Mouse (Mus musculus) olfactory bulb, adult 2 months (tissue): ENCODE results near the gene Eme1. TPM values are rescaled to one million over a fixed set of nuclear protein-coding genes. Genes with fewer than 3 reads are reported as not detected.

ENCODE experiments used
- H3K27ac ChIP-seq: fragments of 200-500 bp; 2 replicates; pipeline ENCODE4 v1.5.1; 2012; ENCODE audit warnings: low read depth, low read length; ENCODE audit not compliant: insufficient read depth
- H3K4me1 ChIP-seq: fragments of 200-500 bp; 2 replicates; pipeline ENCODE4 v1.6.1; 2012; ENCODE audit warnings: low read length; ENCODE audit not compliant: control insufficient read depth, insufficient read depth
- H3K4me3 ChIP-seq: fragments of 200-500 bp; 2 replicates; pipeline ENCODE4 v1.5.1; 2012; ENCODE audit warnings: mild to moderate bottlenecking, low read depth, low read length, moderate library complexity; ENCODE audit not compliant: insufficient read depth
- CTCF ChIP-seq: fragments of 200-500 bp; IDR thresholded peaks from 2 replicates; pipeline ENCODE4 v1.5.1; 2012; ENCODE audit warnings: low read depth, mild to moderate bottlenecking, low read length, moderate library complexity; ENCODE audit not compliant: insufficient read depth
- POLR2A ChIP-seq: fragments of 200-500 bp; IDR thresholded peaks from 2 replicates; pipeline ENCODE4 v1.6.1; 2012; ENCODE audit warnings: mild to moderate bottlenecking, low read depth, low read length, moderate library complexity; ENCODE audit not compliant: insufficient read depth
- WGBS: fragments of 180-500 bp; shearing (Covaris S2); methylation state at CpG from one replicate; pipeline ENCODE4 v1.1.7; 2018; 5-methylcytosine and 5-hydroxymethylcytosine counted together
- polyA plus RNA-seq: library from polyadenylated mRNA; stranded (reverse); fragments of >200 nt; gene quantifications from 2 replicates; pipeline ENCODE4 v1.2.4, GENCODE M21; 2012; ENCODE audit warnings: low replicate concordance; ENCODE audit not compliant: missing spikeins, insufficient read depth, insufficient read length

The Eme1 gene
- polyA plus RNA-seq, 1 experiment: not detected

DNA sequence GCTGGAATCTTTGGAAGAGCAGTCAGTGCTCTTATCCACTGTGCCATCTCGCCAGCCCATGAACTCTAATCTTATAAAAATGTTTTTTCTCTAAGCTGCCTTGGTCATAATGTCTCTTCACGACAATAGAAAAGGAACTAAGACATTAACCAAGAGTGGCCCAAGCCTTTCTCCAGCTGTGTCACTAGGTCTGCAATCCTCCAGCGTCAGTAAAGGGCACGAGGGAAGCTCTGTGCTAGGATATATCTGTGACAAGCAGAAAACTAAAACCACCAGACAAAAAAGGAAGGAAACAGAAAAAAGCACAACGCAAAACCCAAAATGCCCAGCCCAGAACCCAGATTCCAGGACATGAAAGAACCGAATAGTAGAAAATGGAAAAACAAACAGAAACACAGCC is 33.4 kb upstream of the Eme1 start:
- Histone ChIP-seq H3K4me1 (no peaks in the 10 kb centered on the region), H3K4me3 (no peak overlapping the region), H3K27ac (no peak overlapping the region)
- TF ChIP-seq POLR2A: no peak
- TF ChIP-seq CTCF: no peak
- WGBS: 83% methylated on average over 6 of the region's 6 CpGs

DNA sequence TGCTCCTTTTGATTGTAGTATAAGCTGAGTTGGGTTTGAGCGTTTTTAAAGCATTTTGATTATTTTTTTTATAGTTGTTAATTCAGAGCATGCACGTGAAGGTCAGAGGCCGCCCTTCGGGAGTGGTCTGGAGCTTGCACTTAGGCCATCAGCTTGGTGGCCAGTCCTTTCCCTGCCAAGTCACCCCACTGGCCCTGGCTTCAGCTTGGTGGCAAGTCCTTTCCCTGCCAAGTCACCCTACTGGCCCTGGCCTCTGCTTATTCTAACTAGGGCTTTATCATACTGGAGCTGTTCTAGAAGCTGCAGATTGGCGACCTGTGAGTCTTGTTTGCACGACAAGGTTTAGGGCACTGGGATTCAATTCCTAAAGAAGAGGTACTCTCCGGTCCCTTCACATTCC is 28.7 kb upstream of the Eme1 start:
- Histone ChIP-seq H3K4me3 (no peak overlapping the region), H3K27ac (no peak overlapping the region), H3K4me1 (peaks cover 4% of the 10 kb centered on the region; the same call in 1 of the 2 replicates)
- TF ChIP-seq CTCF: no peak
- TF ChIP-seq POLR2A: no peak
- 86% methylated on average over 7 of the region's 7 CpGs for WGBS

DNA sequence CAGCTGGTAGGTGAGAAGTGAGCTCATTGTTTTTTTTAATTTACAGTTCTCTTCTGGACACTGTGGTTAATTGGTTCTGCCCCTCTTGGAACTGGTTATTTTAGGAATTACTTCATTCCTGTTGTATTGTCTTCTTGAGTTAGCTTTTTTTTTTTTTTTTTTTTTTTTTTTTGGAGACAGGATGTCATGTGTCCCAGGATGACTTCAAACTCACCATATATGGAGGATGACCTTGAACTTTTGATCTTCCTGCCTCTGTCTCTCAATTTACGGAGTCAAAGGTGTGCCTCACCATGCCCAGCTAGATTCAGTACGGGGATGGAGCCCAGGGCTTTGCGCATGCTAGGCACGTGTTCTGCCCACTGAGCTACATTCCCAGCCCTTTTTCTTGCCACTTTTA is 27.9 kb upstream of the Eme1 start:
- Histone ChIP-seq H3K27ac (no peak overlapping the region), H3K4me3 (no peak overlapping the region), H3K4me1 (peaks cover 5% of the 10 kb centered on the region)
- 94% methylated on average over 4 of the region's 4 CpGs for whole genome bisulfite sequencing
- TF ChIP-seq POLR2A (no peak), CTCF (no peak)

DNA sequence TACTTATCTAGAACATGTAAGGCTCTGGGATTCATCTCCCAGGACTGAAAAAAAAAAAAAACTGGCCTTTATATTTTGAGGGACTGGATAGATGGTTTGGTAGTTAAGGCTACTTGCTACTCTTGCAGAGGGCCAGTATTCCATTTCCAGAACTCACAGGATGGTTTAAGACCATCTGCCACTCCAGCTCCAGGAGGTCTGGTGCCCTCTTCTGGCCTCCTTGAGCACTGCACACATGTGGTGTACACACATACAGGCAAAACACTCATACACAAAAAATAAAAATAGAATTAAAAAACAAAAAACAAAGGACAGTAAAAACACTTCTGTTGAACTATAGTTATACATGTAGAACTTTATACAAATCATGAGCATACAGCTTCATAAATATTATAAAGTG is 26.9 kb upstream of the Eme1 start:
- no peak overlapping the region for H3K27ac ChIP-seq
- H3K4me3 ChIP-seq: no peak overlapping the region
- peaks cover 15% of the 10 kb centered on the region for H3K4me1 ChIP-seq
- TF ChIP-seq POLR2A (no peak), CTCF (no peak)

DNA sequence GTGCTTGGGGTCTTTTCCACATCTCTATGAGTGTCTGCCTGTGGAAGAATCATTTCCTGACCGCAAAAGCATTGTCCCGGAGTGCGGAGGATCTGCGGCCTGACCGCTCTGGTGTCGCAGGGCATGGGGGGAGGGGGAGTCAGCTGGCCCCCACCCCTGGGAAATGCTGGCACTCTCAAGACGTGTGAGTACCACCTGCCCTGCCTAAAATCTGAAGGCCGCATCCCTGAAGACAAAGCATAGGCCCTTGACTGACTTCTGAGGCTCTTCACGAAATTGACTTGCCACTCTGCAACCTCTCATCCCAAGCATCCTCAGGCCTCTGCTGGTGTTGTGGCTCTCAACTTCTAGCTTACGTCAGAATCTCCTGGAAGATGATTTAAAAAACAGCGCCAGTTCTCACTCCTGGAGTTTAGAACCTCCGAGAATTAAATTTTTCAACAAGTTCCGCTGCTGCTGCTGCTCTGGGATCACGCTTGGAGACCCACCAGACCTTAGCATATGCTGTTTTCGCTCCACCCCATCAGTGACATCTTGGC is 23.9 kb upstream of the Eme1 start:
- peaks cover 31% of the 10 kb centered on the region for H3K4me1 ChIP-seq
- no peak for TF ChIP-seq CTCF
- TF ChIP-seq POLR2A: no peak
- H3K27ac ChIP-seq: no peak overlapping the region
- H3K4me3 ChIP-seq: peak overlapping the region; percentile 88
- WGBS: 20% methylated on average over 15 of the region's 15 CpGs

DNA sequence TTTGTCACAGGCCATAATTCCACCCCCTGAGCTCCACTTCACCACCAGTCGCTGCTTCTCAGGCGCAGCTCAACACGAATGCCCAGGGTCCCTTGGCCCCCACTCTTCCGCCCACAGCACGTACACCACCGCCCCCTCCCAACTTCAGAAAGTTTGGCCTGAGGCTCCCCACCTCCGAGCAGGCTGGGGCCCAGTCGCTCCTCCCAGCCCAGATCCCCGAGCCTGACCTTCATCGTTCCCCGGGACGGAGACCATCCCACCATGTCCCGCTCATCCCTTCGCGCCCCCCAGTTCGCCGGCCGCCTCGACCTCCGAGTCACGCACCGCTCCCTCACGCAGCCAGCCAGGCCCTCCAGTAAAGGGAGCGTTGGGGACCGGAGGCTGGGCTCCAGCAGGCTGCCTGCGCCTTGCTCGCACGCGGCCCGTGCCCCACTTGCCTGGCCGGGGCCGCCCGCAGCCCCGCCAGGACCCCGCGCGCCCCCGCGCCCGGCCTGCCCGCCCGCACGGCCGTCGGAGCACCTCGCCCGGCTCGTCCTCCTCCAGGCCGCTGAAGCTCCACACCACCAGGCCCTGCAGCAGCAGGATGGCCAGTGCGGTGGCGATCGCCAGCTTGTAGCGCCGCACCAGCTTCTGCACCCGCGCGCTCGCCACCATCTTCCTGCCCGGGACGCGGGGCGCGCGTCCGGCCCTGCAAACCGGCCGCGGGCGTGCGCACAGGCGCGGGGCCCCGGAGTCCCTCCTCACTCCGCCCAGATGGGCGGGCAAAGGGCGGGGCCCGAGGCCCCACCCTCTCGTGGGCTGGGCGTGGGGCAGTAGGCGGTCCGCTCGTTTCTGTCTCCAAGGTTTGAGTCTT is 23.2 kb upstream of the Eme1 start, which contains the start of gene Xylt2:
TSS of gene Xylt2 (minus strand) at position 762 of the 853 bp plus-strand sequence.
- H3K4me1 ChIP-seq: peaks cover 31% of the 10 kb centered on the region
- peak within 1 kb of the TSS; percentile 36; the same call in 1 of the 2 replicates for H3K27ac ChIP-seq
- H3K4me3 ChIP-seq: peak within 1 kb of the TSS; percentile 88
- under 1% methylated on average over 82 of the region's 82 CpGs for WGBS
- no peak for TF ChIP-seq CTCF
- TF ChIP-seq POLR2A: peak; percentile 95

DNA sequence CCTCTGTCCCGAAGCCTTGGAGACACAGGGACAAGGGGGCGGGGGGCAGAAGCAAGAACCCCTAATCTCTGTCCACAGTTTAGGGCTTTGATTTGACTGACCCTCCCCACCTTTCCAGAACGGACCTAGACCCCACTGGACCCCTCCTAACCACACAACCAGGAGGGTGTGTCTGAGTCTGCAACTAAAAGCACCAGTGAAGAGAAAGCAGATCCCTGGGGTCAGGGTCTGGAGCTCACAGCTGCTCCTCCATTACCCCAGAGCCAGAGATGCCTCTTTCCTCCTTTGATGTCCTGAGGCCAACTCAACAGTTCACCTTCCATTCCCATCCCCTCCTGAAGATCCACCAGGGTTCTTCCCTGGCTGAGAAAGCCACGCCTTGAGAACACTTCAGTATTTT is 22.5 kb upstream of the Eme1 start:
- H3K4me1 ChIP-seq: peaks cover 31% of the 10 kb centered on the region
- H3K4me3 ChIP-seq: peak overlapping the region; percentile 88
- WGBS: 40% methylated on average over 4 of the region's 4 CpGs
- no peak overlapping the region for H3K27ac ChIP-seq
- no peak for TF ChIP-seq POLR2A
- TF ChIP-seq CTCF: no peak

DNA sequence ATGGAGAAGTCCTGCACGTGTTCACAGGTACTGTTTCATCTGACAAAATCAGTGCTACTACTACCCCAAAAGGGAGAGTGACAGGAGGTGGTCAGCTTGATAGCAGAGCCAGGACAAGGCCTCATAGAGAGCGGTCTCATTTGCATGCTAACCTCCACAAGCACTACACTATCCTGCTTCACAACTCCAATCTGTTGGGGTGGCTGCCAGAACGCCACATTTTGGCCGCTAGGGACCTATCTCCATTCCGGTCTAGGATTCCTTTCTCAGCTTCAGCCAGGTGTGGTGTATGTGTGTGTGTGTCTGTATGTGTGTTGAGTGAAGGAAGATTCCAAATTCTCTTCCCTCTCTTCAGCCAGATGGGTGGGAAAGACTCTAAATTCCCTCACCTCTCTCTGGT is 21.7 kb upstream of the Eme1 start:
- H3K4me1 ChIP-seq: peaks cover 31% of the 10 kb centered on the region
- TF ChIP-seq POLR2A: no peak
- no peak for TF ChIP-seq CTCF
- 79% methylated on average over 5 of the region's 5 CpGs for WGBS
- H3K27ac ChIP-seq: no peak overlapping the region
- H3K4me3 ChIP-seq: no peak overlapping the region

DNA sequence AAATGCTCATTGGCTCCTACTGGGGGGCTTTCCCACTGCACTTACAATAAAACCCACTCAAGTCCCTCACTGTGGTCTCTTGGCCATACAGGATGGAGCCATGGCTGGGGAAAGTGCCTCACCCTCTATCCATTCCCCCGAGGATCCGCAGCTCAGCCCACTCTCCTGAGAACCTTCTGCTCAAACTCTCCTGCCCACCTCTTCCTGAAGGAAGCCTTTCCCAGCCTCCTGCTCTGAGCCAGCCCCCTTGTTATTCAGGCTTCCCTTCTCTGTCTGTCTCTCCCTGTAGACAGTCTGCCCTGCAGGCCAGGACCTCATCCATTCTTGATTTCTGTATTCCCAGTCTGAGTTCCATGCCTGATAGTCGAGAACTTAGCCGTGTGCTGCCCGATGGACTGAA is 21.2 kb upstream of the Eme1 start:
- WGBS: 74% methylated on average over 5 of the region's 5 CpGs
- TF ChIP-seq POLR2A: no peak
- no peak for TF ChIP-seq CTCF
- Histone ChIP-seq H3K4me3 (no peak overlapping the region), H3K27ac (no peak overlapping the region), H3K4me1 (peaks cover 31% of the 10 kb centered on the region)
